Mouse (Mus musculus): ENCODE measurements around the gene Nptx1. TPM values are rescaled to one million over a fixed set of nuclear protein-coding genes. Genes with fewer than 3 reads are reported as not detected.

Nptx1 gene
- total RNA-seq, 2 experiments from 2014 or later = 475 to 499 TPM

DNA sequence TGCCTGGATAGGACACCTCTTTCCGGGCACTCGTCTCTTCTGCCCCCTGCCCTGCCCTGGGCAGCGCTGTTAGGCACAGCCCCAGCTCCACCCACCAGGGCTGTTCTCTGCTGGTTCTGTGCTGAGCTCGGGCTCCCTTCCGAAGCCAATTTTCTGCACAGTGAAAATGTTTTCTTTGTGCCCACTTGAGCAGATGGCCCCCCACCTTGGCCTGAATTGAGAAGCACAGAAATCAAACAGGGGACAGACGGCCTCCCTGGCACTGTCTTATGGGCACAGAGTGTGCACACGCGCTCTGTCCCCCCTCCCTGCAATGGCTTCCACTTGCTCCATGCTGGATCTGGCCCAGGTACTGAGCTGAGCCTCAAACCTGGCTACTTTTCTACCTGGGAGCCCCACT is 15.1 kb downstream of the Nptx1 start:
- Histone ChIP-seq H3K4me3 (no peak overlapping the region), H3K27ac (peak overlapping the region; percentile 72)
- DNase-seq (ENCODE audit: low spot score in 2 of 2) = no peak
- TF ChIP-seq CTCF (conservative IDR thresholded peaks at IDR 0.05) = no peak

- TF ChIP-seq CTCF (conservative IDR thresholded peaks at IDR 0.05) = no peak
- DNase-seq (ENCODE audit: low spot score in 2 of 2) = no peak
- Histone ChIP-seq H3K27ac (peak overlapping the region; percentile 77), H3K4me3 (no peak overlapping the region)
These were observed 18.6 kb downstream of the Nptx1 start for GRCm38 (mm10) chr11:119528930-119529329.

GRCm38 (mm10) chr11:119526068-119526966 is 21.2 kb downstream of the Nptx1 start:
- DNase-seq (ENCODE audit: low spot score in 2 of 2) = no peak
- TF ChIP-seq CTCF (conservative IDR thresholded peaks at IDR 0.05) = no peak
- Histone ChIP-seq H3K4me3 (no peak overlapping the region), H3K27ac (no peak overlapping the region)

DNA sequence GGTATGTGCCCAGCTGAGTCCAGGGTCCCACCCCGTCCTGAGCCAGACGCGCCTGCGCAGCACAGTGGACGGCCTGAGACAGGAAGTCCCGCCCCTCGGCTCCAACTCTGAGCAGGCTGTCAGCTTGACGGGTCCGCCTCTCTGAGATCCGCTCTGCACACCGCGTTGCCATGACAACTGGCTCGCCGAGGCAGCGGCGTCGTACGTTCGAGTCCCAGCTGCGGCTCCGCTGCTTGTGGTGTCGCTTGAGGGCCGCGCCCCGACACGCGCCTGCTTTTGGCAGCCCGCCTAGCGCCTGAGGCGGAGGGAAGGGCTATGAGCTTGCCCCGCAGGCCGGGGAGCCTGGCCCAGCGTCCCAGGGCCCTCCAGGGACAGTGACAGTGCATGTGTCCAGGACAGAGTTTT is 23.0 kb downstream of the Nptx1 start:
- no peak for TF ChIP-seq CTCF (conservative IDR thresholded peaks at IDR 0.05)
- peak; percentile 73 to 84 for DNase-seq (ENCODE audit: low spot score in 2 of 2)
- no peak overlapping the region for H3K27ac ChIP-seq

GRCm38 (mm10) chr11:119523392-119523791 is 24.2 kb downstream of the Nptx1 start:
- TF ChIP-seq CTCF (conservative IDR thresholded peaks at IDR 0.05) = peak; percentile 26
- Histone ChIP-seq H3K27ac (peak overlapping the region; percentile 88; the same call in 1 of the 2 replicates), H3K4me3 (no peak overlapping the region)
- DNase-seq (ENCODE audit: low spot score in 2 of 2) = no peak

More for the DNA sequence above, 23.0 kb downstream of the Nptx1 start:
- peak overlapping the region; percentile 48 for H3K4me3 ChIP-seq

- DNase-seq (ENCODE audit: low spot score in 2 of 2) = no peak
- no peak overlapping the region for H3K4me3 ChIP-seq
- peak overlapping the region; percentile 88; the same call in 1 of the 2 replicates for H3K27ac ChIP-seq
- TF ChIP-seq CTCF (conservative IDR thresholded peaks at IDR 0.05) = no peak
These were observed 24.8 kb downstream of the Nptx1 start for GRCm38 (mm10) chr11:119522779-119523178.

DNA sequence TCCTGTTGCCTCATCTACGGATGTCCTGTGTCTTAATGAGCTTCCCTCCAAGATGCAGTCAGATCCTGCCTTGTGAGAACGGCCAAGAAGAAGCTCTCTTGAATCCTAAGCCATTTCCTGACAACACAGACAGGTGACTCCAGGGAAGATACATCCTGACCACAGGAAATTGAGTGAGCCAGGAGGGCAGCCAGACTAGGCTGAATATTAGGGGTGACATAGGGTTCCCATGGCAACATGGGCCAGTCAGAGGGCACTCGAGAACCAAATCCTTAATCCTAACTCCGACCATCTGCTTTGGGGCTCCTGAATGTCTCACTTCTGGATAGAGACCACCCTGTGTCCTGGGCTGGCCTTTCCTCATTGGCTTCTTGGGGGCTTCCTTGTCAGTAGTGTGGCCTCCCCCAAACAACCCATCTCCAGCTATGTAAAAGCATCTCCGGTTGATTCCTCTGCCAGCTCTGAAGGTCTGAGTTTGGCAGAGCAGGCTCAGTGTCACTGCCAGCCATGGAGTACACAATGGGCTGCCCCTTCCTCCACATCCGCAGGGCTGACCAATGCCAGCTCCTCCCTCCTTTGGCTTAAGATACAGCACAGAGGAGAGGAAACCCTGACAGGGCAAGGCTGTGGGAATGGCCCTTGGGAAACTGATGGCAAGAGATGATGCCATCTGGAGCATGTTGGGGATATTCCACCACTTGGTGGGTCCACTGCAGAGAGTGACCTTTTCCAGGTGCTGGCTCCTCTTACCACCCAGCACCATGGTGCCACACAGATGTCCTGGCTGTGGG is 25.4 kb downstream of the Nptx1 start:
- peak overlapping the region; percentile 88; the same call in 1 of the 2 replicates for H3K27ac ChIP-seq
- no peak for TF ChIP-seq CTCF (conservative IDR thresholded peaks at IDR 0.05)
- no peak for DNase-seq (ENCODE audit: low spot score in 2 of 2)
- no peak overlapping the region for H3K4me3 ChIP-seq

DNA sequence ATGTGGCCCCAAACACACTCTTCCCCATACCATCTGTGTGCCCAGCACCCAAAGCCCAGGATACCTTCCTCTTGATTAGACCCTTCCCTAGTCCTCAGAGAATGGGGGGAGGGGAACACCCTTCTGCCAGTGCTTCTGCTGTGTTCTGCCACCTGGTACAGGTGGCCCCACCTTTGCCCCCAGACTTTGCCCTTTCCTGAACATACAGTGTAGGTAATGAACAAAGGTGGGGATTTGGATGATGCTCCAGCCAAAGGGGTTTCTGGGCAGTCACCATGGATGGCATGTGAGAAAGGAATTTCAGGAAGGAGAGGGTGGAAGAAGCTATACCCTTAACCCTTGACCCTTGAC is 26.9 kb downstream of the Nptx1 start:
- DNase-seq (ENCODE audit: low spot score in 2 of 2) = no peak
- no peak for TF ChIP-seq CTCF (conservative IDR thresholded peaks at IDR 0.05)
- peak overlapping the region; percentile 88 for H3K27ac ChIP-seq
- no peak overlapping the region for H3K4me3 ChIP-seq

DNA sequence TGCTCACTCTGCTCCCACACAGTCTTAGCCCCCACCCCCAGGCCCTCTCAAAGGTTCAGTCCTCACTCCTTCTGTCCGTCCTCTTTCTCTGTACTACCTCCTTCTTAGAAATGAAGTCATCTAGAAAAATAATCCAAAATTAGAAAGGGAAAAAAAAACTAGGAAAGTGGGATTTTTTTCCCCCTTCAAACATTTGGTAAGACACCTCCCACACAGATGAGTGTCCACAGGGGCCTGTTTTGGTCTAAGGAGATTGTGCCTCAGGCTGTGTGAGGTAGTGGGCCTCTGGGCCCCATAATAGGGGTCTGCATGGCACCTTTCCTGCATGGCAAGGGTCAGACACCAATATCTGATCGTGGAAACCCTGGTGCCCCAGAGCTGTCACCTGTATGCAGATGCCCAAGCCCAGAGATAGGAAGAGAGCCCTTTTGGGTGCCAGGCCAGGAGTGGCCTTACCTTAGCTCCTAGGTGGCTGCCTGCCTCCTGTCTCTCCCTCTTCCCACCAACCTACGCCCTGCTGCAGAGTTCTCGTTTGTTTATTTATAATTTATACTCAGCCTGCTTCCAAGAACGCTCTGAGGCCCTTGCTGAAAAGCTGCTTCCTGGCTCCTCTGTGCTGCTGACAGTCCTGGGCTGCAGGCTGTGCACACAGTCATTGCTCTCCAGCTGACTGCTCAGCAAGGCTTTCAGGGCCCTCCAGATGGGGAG is 27.4 kb downstream of the Nptx1 start:
- Histone ChIP-seq H3K27ac (peak overlapping the region; percentile 88), H3K4me3 (no peak overlapping the region)
- no peak for DNase-seq (ENCODE audit: low spot score in 2 of 2)
- no peak for TF ChIP-seq CTCF (conservative IDR thresholded peaks at IDR 0.05)

DNA sequence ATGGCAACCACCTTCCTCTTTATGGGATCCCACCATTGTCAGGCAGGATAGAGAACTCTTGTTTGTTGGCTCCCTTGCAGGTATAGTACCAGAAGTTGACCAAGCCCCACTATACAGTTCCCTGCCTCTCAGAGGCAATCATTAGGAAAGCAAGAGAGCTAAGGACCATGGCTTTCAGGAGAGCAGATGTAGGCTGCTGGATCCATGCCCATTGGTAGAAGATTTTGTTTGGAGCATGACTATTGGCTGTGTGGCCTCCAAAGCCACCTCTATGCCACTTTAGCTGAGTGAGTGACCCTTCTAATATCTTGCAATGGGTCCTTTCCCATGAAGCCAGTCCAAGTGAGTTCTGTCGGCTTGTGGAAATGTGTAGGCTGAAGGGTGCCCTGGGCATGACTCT is 28.2 kb downstream of the Nptx1 start:
- no peak for TF ChIP-seq CTCF (conservative IDR thresholded peaks at IDR 0.05)
- no peak for DNase-seq (ENCODE audit: low spot score in 2 of 2)
- H3K27ac ChIP-seq = peak overlapping the region; percentile 88
- H3K4me3 ChIP-seq = no peak overlapping the region

DNA sequence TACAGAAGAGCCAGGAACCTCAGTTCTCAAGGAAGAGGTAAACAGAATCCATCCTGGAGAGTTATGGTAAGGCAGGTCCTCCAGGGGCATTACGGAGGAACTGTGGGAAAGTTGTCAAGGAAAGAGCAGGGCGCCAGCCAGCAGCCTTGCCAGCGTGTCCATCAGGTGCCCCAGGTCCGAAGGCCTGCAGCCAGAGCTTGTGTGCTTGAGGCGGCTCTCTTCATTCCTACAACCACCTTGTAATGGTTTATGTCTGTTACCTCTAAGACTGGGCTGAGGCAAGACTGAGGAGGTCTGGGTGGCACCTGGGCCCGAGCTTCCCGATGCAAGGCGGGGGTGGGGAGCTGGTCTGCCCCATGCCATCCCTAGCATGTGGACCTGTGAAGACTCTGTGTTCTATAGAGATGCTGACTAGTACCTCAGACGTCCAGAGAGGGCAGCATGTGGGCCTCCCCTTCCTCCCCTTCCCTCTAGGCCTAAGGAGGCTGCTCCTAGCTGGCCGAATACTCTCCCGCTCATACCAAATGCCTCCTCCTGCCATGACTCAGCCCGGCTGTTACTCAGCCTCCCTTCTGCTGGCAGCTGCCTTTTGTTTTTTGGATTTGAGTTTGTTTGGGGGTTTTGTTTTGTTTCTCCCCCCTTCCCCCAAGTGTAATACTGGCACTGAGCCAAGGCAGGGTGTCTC is 30.7 kb downstream of the Nptx1 start:
- H3K27ac ChIP-seq = peak overlapping the region; percentile 96
- no peak overlapping the region for H3K4me3 ChIP-seq
- TF ChIP-seq CTCF (conservative IDR thresholded peaks at IDR 0.05) = peak; percentile 38
- DNase-seq (ENCODE audit: low spot score in 2 of 2) = peak; percentile 55 to 56

Data from layer of hippocampus, adult 2 months (tissue).